Mouse (Mus musculus) neural tube, embryonic 11.5 days (tissue): ENCODE measurements around the gene Cyct. TPM values are rescaled to one million over a fixed set of nuclear protein-coding genes. Genes with fewer than 3 reads are reported as not detected.

Source experiments
- ATAC-seq: fragments of 200-750 bp; cut with Nextera tagmentation; 2 replicates; pipeline ENCODE4 v1.8.0; 2017; ENCODE audit warnings: moderate number of reproducible peaks, mild to moderate bottlenecking, moderate TSS enrichment, moderate library complexity; ENCODE audit not compliant: insufficient read depth, low FRiP score, low TSS enrichment
- DNase-seq: peaks from one replicate; pipeline ENCODE4 v3.0.0-alpha.2; 2015; ENCODE audit warnings: low spot score
- H3K27ac ChIP-seq: fragments of 300-500 bp; sonication (generic); 2 replicates; pipeline ENCODE4 v1.5.1; 2014; ENCODE audit warnings: low read depth, mild to moderate bottlenecking, low read length
- H3K27me3 ChIP-seq: fragments of 300-500 bp; sonication (generic); 2 replicates; pipeline ENCODE4 v1.6.1; 2014; ENCODE audit warnings: mild to moderate bottlenecking, low read length, mixed read lengths; ENCODE audit not compliant: control insufficient read depth, insufficient read depth
- H3K36me3 ChIP-seq: fragments of 300-500 bp; sonication (generic); 2 replicates; pipeline ENCODE4 v1.6.1; 2014; ENCODE audit warnings: mild to moderate bottlenecking, low read length, moderate library complexity, mixed read lengths; ENCODE audit not compliant: control insufficient read depth, insufficient read depth
- H3K4me1 ChIP-seq: fragments of 300-500 bp; sonication (generic); 2 replicates; pipeline ENCODE4 v1.6.1; 2014; ENCODE audit warnings: low read length, mixed read lengths; ENCODE audit not compliant: control insufficient read depth, insufficient read depth
- H3K4me2 ChIP-seq: fragments of 300-500 bp; sonication (generic); 2 replicates; pipeline ENCODE4 v1.6.1; 2014; ENCODE audit warnings: low read depth, mild to moderate bottlenecking, moderate library complexity
- H3K4me3 ChIP-seq: fragments of 300-500 bp; sonication (generic); 2 replicates; pipeline ENCODE4 v1.5.1; 2014; ENCODE audit warnings: low read depth, low read length
- H3K9ac ChIP-seq: fragments of 300-500 bp; sonication (generic); 2 replicates; pipeline ENCODE4 v1.6.1; 2014; ENCODE audit warnings: mild to moderate bottlenecking, low read length
- H3K9me3 ChIP-seq: fragments of 300-500 bp; sonication (generic); 2 replicates; pipeline ENCODE4 v1.6.1; 2016; ENCODE audit warnings: low read length; ENCODE audit not compliant: control insufficient read depth
- WGBS: fragments of 180-500 bp; shearing (Covaris S2); extraction: QIAGEN DNeasy Blood & Tissue Kit; methylation state at CpG from one replicate; pipeline ENCODE4 v1.1.7; 2014; 5-methylcytosine and 5-hydroxymethylcytosine counted together
- microRNA-seq: library from miRNA; unstranded; fragments of <30 nt; microRNA quantifications from one replicate; pipeline ENCODE4, GENCODE M21; 2016
- polyA plus RNA-seq: library from polyadenylated mRNA; unstranded; fragments of >200 nt; fragmentation: Nextera tagmentation; extraction: Ambion mirVana; gene quantifications from 2 replicates; pipeline ENCODE4 v1.2.1, GENCODE M21; 2014

The Cyct gene
- polyA plus RNA-seq, 1 experiment from 2014 or later = not detected

GRCm38 (mm10) chr2:76324463-76324862, 35.8 kb downstream of the Cyct start:
- Histone ChIP-seq H3K9ac (no peak overlapping the region), H3K9me3 (no peaks in the 10 kb centered on the region), H3K27ac (no peak overlapping the region), H3K4me3 (no peak overlapping the region), H3K27me3 (no peaks in the 10 kb centered on the region), H3K4me1 (no peaks in the 10 kb centered on the region), H3K36me3 (no peaks in the 10 kb centered on the region), H3K4me2 (no peak overlapping the region)
- ATAC-seq (no peak), DNase-seq (no peak)
- 88% methylated on average over 5 of the region's 5 CpGs for WGBS

GRCm38 (mm10) chr2:76323185-76323875, 36.9 kb downstream of the Cyct start:
- H3K36me3 ChIP-seq = no peaks in the 10 kb centered on the region
- no peak overlapping the region for H3K27ac ChIP-seq
- no peak overlapping the region for H3K4me2 ChIP-seq
- no peak overlapping the region for H3K9ac ChIP-seq
- no peaks in the 10 kb centered on the region for H3K4me1 ChIP-seq
- WGBS = 90% methylated on average over 21 of the region's 21 CpGs
- H3K27me3 ChIP-seq = no peaks in the 10 kb centered on the region
- DNase-seq (no peak), ATAC-seq (no peak)
- H3K4me3 ChIP-seq = no peak overlapping the region
- no peaks in the 10 kb centered on the region for H3K9me3 ChIP-seq

- no peak overlapping the region for H3K9ac ChIP-seq
- DNase-seq (no peak), ATAC-seq (no peak)
- no peaks in the 10 kb centered on the region for H3K4me1 ChIP-seq
- no peaks in the 10 kb centered on the region for H3K9me3 ChIP-seq
- H3K4me3 ChIP-seq = no peak overlapping the region
- no peaks in the 10 kb centered on the region for H3K36me3 ChIP-seq
- H3K27me3 ChIP-seq = no peaks in the 10 kb centered on the region
- no peak overlapping the region for H3K27ac ChIP-seq
- no peak overlapping the region for H3K4me2 ChIP-seq
- WGBS = 88% methylated on average over 6 of the region's 6 CpGs
These were observed 39.9 kb downstream of the Cyct start for GRCm38 (mm10) chr2:76320336-76320735.

- no peak for ATAC-seq
- no peak overlapping the region for H3K4me2 ChIP-seq
- no peaks in the 10 kb centered on the region for H3K36me3 ChIP-seq
- no peak overlapping the region for H3K4me3 ChIP-seq
- no peaks in the 10 kb centered on the region for H3K27me3 ChIP-seq
- no peak overlapping the region for H3K9ac ChIP-seq
- no peak for DNase-seq
- no peak overlapping the region for H3K27ac ChIP-seq
- H3K9me3 ChIP-seq = no peaks in the 10 kb centered on the region
- no peaks in the 10 kb centered on the region for H3K4me1 ChIP-seq
- 91% methylated on average over 6 of the region's 6 CpGs for WGBS
These were observed 41.0 kb downstream of the Cyct start for GRCm38 (mm10) chr2:76319231-76319630.

Small RNA genes within 50 kb of the gene (microRNA-seq; reads per million reads assigned to microRNA genes)
- not detected for gene Gm44337

Other genes with a start within 250 kb of the Cyct start
- 0.49 and 0.53 TPM in 2 replicates for gene Pde11a, start 21.7 kb downstream of the Cyct start, polyA plus RNA-seq
- gene Rbm45, start 9.5 kb upstream of the Cyct start, polyA plus RNA-seq = 16.8 and 18.0 TPM in 2 replicates
- 18.9 and 20.3 TPM in 2 replicates for gene Osbpl6, start 46.1 kb upstream of the Cyct start, polyA plus RNA-seq